Mouse (Mus musculus): ENCODE measurements at regions not wholly inside any gene's neighbourhood (a gene's known extent, or its start where the extent isn't known, plus 50 kb on each side); places are given as distances from the start of the nearest gene placed in this dataset.

- TF ChIP-seq POLR2A (IDR thresholded peaks at IDR 0.05; ENCODE audit: low read depth, low read length) (no peak), CTCF (conservative IDR thresholded peaks at IDR 0.05; ENCODE audit: insufficient read depth, insufficient read length, low read depth, low read length) (no peak)
Measured at GRCm38 (mm10) chr2:18609075-18609867, 62.9 kb upstream of the Commd3 start.
